Mouse (Mus musculus) urinary bladder, postnatal 10 days (tissue): ENCODE results near the gene Ogdh.
"Not testable (repeated sequence)": the region's sequence is repeated elsewhere in the genome, so short reads cannot be mapped to it uniquely, and the experiment has no call there.

Experiments
- DNase-seq: peaks from one replicate; pipeline ENCODE4 v3.0.0; 2022; ENCODE audit warnings: low spot score

The Ogdh gene

DNA sequence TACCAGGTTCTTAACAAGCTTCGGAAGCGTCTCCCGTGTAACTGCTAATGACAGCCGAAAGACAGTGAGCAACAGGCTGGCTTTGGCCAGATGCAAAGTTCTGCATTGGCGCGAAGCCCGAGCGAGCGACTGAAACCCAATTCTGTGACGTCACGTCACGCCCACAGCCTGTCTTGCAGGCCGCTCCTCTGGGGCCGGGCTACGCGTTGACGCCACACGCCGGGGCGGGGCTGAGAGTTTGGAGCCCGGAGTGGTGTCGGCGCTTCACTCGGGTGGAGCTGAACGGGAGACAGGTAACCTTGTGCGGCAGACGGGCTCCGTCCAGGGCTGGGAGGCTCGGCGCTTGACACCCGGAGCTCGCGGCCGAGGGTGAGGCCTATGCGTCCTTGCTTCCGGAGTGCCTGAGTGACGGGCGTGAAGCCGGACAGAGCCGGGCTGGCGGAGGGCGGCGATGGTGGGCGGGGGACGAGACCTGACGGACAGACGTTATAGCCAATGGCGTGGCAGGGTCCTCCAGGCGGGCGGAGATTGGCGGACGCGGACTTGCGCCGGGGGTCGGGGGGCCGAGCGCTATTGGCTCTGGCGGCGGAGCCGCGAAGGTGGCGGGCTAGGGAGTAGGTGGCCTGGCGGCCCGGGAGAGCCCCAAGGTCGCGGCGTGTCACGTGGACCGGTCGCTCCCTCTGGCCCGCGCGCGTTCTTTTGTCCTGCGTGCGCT, at the start of gene Ogdh:
TSS of gene Ogdh (plus strand) at position 233 of the 715 bp plus-strand sequence.
- DNase-seq = peak; percentile 96

- no peak for DNase-seq
Measured at GRCm38 (mm10) chr11:6244707-6245106, 46.7 kb upstream of the Ogdh start.

DNA sequence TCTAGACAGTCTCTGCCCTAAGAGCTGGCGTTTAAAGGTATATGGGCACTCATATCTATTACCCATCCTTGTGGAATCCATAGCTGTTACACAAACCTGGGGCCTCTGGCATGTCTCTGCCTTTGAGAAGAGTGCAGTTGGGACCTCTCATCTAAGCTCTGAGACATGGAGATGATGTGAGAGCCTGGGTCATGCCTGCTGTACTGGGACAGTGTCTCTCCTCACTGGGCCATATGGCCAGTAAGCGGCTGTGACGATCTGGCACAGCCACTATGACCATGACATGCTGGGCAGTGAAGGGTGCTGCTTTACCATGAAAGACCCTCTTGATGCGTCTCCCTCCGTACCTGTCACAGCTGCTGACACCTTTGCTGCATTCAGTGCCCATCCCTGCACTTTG, 39.2 kb upstream of the Ogdh start:
- DNase-seq = no peak

- no peak for DNase-seq
Measured at GRCm38 (mm10) chr11:6252824-6253223, 38.6 kb upstream of the Ogdh start.

DNA sequence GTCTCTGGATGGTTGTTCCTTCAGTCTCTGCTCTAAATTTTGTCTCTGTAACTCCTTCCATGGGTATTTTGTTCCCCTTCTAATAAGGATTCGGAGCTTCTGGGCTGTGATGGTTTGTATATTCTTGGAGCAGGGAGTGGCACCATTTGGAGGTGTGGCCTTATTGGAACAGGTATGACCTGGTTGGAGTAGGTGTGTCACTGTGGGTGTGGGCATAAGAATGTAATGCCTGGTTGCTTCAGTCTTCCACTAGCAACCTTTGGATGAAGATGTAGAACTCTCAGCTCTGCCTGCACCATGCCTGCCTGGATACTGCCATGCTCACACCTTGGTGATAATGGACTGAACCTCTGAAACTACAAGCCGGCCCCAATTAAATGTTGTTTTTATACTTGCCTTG, 36.8 kb upstream of the Ogdh start:
- DNase-seq = not testable (repeated sequence)

DNA sequence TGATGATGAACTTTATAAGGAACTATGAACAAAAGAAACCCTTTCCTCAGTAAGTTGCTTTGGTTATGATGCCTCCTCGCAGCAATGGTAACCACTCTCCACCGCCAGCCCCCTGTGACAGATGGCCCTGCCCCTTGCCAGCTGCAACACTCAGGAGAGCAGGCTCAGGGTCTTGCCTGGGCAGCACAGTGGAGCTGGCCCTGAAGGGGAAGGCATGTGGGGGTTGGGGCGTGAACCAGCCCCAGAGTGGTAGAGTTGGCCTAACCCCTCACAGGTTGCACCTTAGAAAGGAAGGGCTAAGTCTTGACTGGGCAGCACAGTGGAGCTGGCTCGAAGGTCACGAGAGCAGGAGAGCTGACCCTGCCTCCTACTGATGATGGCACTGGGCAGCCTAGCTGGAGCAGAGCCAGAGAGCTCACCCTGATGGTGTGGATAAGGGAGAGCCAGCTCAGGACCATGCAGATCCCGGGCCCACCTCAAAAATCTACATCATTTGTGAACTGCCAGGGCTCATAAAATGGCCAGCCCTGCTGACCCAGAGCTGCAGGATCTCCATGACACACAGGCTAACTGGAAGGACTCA, 34.9 kb upstream of the Ogdh start:
- no peak for DNase-seq

DNA sequence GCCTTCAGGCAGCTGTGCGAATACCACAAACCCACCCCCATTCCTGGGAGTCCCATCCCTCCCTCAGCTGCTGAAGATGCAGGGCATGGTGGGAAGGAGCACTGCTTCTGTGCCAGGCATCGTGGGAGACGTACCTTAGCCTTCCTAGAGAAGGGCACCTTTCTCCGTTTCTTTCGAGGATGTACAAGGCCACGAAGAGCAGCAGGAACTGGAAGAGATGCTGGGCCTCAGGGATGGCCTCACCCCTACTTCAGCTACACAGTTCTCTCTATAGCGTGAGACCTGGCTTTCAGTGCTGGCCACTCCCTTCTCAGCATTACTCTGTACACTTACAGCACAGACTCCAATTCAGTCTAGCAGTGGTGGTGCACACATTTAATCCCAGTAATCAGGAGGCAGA, 32.0 kb upstream of the Ogdh start:
- no peak for DNase-seq

GRCm38 (mm10) chr11:6261434-6262082, 29.9 kb upstream of the Ogdh start:
- no peak for DNase-seq

DNA sequence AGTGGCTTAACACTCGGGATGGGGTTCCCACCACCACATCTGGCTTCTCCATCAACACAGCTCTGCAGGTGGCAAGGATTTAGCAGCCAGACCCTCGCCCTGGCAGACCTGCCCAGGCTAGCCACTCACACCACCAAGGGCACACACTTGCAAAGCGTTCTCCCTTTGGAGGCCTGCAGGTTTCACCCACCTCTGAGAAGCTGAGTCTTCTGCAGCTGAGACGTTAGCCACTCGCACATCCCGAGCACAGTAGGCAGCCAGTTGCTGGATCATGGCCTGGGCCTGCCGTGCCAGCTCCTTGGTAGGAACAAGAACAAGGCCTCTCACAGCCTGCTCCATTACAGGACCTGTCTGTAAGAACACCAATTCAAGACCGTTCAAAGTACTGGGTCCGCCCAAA, 24.8 kb upstream of the Ogdh start:
- DNase-seq = no peak

DNA sequence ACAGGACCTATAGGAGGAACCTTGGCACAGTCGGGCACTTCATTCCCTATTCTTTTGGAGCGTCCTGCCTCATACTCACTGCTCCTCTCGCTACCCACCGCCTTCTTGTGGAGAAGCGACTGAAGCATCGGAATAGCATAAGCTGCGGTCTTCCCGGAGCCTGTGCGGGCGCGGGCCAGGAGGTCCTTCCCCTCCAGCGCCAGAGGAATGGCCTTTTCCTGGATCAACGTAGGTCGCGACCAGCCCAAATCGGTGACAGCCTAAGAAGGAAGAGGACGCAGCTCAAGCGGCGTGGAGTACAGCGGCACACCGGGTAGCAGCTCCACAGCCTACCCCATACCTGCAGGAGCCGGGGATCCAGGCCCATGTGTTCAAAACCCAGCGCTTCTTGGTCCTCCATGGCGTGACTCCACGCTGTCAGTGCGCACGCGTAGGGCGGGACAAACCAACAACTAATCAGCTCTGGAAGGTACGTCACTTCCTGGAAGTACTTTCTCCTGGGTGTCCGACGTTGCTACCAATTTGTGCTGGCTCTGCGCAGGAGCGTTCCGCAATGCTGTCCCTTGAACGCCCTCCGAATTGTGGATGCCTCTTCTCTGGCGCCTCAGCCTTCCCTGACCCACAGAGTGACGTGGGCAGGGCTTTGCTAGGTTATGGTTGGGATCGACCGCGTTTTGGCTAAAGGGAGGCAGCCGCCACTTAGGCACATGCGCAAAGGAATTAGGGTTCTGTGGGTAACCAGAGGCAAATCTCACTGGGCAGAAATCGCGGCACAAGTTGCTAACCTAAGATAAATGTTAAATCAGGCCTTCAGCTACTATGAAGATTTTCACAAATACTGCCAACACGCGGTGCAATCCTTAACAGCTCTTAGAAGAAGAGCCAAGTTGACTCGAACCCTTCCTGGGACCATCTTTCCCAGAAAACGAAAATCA, 23.8 kb upstream of the Ogdh start, which contains the start of gene Ddx56:
TSS of gene Ddx56 (minus strand) at position 453 of the 935 bp plus-strand sequence.
- DNase-seq = peak; percentile 66

DNA sequence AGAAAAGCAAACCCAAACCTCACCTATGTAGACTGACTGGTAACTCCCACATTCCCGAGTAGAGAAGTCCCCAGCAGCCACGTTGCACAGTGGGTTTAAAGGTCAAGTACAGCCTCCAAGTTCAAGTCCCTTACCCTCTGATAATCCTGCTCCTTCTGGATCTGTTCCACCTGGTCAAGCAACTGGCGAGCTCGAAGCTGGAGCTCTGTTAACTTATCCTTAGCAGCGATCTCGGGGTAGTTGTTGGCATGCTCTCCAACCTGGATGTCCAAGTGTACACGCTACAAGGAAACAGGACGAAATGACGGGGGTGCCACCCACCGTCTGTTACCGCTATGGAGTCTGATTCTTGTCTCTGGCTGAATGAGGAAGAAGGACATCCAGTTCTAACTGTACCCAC, 17.8 kb upstream of the Ogdh start:
- no peak for DNase-seq

- peak; percentile 95 for DNase-seq
Measured at GRCm38 (mm10) chr11:6274387-6275093, 16.9 kb upstream of the Ogdh start, which contains the start of gene Tmed4. Tmed4 (minus strand) TSS chr11:6274870.

GRCm38 (mm10) chr11:6275094-6275484, 16.3 kb upstream of the Ogdh start:
- DNase-seq = no peak

DNA sequence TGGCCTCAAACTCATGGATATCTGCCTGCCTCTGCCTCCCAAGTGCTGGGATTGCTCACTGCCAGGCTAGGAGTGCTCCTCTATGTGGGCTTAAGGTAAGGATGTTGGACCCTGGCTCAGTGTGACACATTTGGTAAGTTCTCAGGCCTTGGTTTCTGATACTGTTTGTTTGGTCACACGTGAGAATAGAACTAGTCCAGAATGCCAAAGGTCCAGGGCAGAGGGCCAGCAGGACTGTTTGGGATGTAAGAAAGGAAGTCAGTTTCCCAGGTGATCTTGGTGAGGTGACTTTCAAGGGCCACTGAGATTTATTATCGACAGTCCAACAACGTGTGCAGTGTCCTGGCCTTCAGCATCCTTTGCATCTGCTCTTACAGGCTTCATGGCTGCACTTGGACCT, 15.0 kb upstream of the Ogdh start:
- no peak for DNase-seq

DNA sequence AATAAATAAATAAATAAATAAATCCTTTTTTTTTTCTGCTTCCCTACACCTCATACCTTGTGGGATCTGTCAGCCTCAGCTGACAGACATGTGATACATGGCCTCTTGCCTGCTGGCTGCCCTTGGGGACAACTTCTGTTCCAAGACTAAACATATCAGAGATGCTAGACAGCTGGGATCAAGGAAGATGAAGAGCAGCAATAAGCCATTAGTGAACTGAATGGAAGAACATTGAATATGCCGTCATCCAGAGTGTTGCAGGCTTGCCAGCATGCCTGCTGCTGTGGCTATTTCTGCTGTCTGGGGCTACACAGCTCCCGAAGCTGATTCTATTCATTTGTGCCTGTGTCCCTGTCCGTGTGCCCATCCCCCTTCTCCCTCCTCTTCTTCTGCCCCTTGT, 8.5 kb upstream of the Ogdh start:
- DNase-seq = no peak

DNA sequence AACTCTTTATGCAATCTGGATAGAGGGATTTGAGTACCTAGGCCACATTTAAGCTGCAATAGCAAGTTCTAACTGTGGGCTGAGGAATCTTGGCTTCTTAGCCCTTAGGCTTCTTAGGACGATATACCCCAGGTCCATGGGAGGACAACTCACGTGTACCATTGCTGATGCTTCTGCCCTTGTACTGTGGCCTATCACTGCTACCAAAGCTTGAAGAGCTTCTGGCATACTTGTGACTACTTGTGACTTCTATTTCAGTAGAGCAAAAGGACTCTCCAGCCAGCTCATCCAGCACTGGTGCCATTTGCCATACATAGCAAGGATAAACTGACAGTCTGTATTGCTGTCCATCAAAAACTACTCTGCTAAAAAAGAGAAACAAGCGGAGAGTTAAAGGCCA, 1.3 kb upstream of the Ogdh start:
- no peak for DNase-seq

GRCm38 (mm10) chr11:6290883-6291282, 550 bp upstream of the Ogdh start:
- DNase-seq = no peak

DNA sequence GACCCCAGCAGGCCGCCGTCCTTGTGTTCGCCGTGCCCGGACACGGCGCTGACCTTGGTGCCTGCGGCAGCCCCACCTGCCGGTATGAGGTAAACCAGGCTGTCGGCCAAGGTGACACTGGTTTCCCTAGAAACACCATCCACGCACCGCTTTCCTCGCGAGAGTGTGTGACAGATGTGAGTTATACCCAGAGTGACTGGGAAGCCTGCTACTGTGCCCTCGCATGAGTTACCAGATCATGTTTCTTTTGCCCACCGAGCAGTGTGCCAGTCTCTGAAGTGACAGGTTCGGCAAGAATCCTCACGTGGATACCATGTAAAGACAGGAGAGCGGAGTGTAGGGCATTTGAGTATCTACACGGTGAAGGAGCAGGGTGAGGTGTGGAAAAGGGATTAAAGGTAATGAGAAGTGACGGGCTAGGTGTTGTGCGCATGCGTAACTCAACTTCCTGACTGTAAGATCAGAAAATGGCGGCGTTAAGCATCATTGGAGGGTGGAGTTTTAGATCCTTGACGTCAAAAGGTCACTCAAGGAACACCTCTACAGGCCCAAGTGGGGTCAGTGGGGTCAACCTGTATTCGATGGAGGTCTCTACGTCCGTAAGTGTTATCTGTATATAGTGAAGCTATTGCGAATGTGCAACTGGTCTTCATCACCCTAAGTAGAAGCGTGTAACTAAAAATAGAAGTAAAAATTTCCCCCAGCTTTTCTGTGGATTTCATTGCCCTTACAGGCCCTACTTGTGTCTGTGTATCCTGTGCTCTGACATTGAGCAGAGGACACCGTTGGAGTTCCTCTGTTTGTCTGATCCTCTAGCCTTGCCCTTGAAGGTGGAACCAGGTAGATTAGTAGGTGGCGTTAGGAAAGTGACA, 919 bp downstream of the Ogdh start:
- no peak for DNase-seq

DNA sequence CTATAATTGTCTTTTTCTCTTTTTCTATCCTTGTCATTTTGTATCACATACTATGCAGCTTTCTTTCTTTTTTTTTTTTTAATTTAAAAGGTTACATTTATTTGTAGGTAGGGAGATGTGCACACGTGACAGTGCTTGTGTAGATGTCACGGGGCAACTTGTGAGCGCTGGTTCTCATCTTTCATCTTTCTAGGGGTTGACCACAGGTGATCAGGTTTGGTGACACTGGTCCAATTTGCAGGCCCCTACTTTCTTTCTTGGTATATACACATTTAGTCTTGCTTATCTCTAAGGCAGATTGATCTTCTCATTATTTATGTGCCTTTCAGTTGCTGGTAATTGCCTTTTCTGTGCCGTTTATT, 1.5 kb downstream of the Ogdh start:
- DNase-seq = no peak

GRCm38 (mm10) chr11:6293601-6294000, 2.2 kb downstream of the Ogdh start:
- no peak for DNase-seq

GRCm38 (mm10) chr11:6294632-6295031, 3.2 kb downstream of the Ogdh start:
- no peak for DNase-seq
